9 mouse cellular contexts compared by ENCODE assay signal in genomic region chr10:39571011-39571410, GRCm38 (mm10). TPM values are rescaled to one million over a fixed set of nuclear protein-coding genes. Genes with fewer than 3 reads are reported as not detected.
DNase-seq lines count a peak whose midpoint lies in the region; ATAC-seq lines count a peak whose summit lies in the region.
"Had no signal": no experiment of that assay in that cellular context is flagged by ENCODE, and none has a peak within 500 bp of the region (broad histone marks: within the 10 kb centered on the region; RNA-seq: fewer than 3 reads in every experiment).

No protein-coding gene starts in this region.

- no peak overlapping the region for H3K4me2 ChIP-seq in lung, embryonic 15.5 days
- H3K4me2 ChIP-seq in hindbrain, embryonic 15.5 days = no peak overlapping the region
- no peak overlapping the region for H3K4me2 ChIP-seq in stomach, embryonic 15.5 days

- peaks cover 20% of the 10 kb centered on the region for H3K4me1 ChIP-seq in lung, embryonic 15.5 days
- peaks cover 39% of the 10 kb centered on the region for H3K4me1 ChIP-seq in hindbrain, embryonic 15.5 days (replicated peaks)
- H3K4me1 ChIP-seq in stomach, embryonic 15.5 days = peaks cover 25% of the 10 kb centered on the region

- no peak for ATAC-seq in lung, embryonic 15.5 days (ENCODE audit: borderline replicate concordance, extremely low read depth, low FRiP score, low TSS enrichment)
- 0 out of 2 replicates have a peak, but pooled peaks have one; percentile 36 for ATAC-seq in hindbrain, embryonic 15.5 days (ENCODE audit: low FRiP score, low read depth)
- no peak for ATAC-seq in stomach, embryonic 15.5 days (ENCODE audit: insufficient read depth, low FRiP score, low read depth)

- no peak overlapping the region for H3K4me3 ChIP-seq in lung, embryonic 15.5 days
- H3K4me3 ChIP-seq in hindbrain, embryonic 15.5 days = no peak overlapping the region
- H3K4me3 ChIP-seq in stomach, embryonic 15.5 days (replicated peaks) = no peak overlapping the region

- no peak overlapping the region for H3K9ac ChIP-seq in lung, embryonic 15.5 days
- 0 out of 2 replicates have a peak overlapping the region, but pooled peaks have one; percentile 17 for H3K9ac ChIP-seq in hindbrain, embryonic 15.5 days
- H3K9ac ChIP-seq in stomach, embryonic 15.5 days = no peak overlapping the region

- H3K27me3 ChIP-seq in lung, embryonic 15.5 days = no peaks in the 10 kb centered on the region
- H3K27me3 ChIP-seq in hindbrain, embryonic 15.5 days = no peaks in the 10 kb centered on the region
- H3K27me3 ChIP-seq in stomach, embryonic 15.5 days (replicated peaks) = no peaks in the 10 kb centered on the region

- WGBS in lung, embryonic 15.5 days = 27% methylated on average over 7 of the region's 7 CpGs
- WGBS in hindbrain, embryonic 15.5 days = 30% methylated on average over 7 of the region's 7 CpGs
- WGBS in stomach, embryonic 15.5 days = 25% methylated on average over 7 of the region's 7 CpGs

- no peaks in the 10 kb centered on the region for H3K36me3 ChIP-seq in lung, embryonic 15.5 days
- H3K36me3 ChIP-seq in hindbrain, embryonic 15.5 days = 0 out of 2 replicates have a peak, but pooled peaks cover 6% of the 10 kb centered on the region
- H3K36me3 ChIP-seq in stomach, embryonic 15.5 days = no peaks in the 10 kb centered on the region

- DNase-seq in adrenal gland, adult (ENCODE audit: inconsistent age in 2 of 2, low spot score in 1 of 2) = peak; percentile 61 to 80
- DNase-seq in adrenal gland, postnatal 25 days = no peak
- DNase-seq in lung, postnatal 10 days = no peak
- DNase-seq in spleen, adult 18-20 months = no peak
- DNase-seq in thymus, postnatal 4 days = no peak
- DNase-seq: cerebellum, adult 9-10 months had no signal

- H3K9me3 ChIP-seq in lung, embryonic 15.5 days = no peaks in the 10 kb centered on the region
- no peaks in the 10 kb centered on the region for H3K9me3 ChIP-seq in hindbrain, embryonic 15.5 days
- no peaks in the 10 kb centered on the region for H3K9me3 ChIP-seq in stomach, embryonic 15.5 days

- H3K27ac ChIP-seq in lung, embryonic 15.5 days = 0 out of 2 replicates have a peak overlapping the region, but pooled peaks have one; percentile 30
- peak overlapping the region; percentile 83 for H3K27ac ChIP-seq in hindbrain, embryonic 15.5 days (replicated peaks)
- H3K27ac ChIP-seq in stomach, embryonic 15.5 days = peak overlapping the region; percentile 65

RNA-seq across cellular contexts. Expression of gene Traf3ip2, which starts 41.7 kb away (rescaled TPM):
- total RNA-seq in adrenal gland, postnatal 25 days (2021) = 24.4 and 26.0 TPM in 2 replicates
- 30.1 and 33.5 TPM in 2 replicates for polyA plus RNA-seq in lung, embryonic 15.5 days (2015; fragmentation: Nextera tagmentation; extraction: Ambion mirVana)
- polyA plus RNA-seq in hindbrain, embryonic 15.5 days (2015; fragmentation: Nextera tagmentation; extraction: Ambion mirVana) = 7.4 and 7.9 TPM in 2 replicates
- polyA plus RNA-seq in stomach, embryonic 15.5 days (2015; fragmentation: Nextera tagmentation; extraction: Ambion mirVana) = 29.0 and 29.6 TPM in 2 replicates

Comparison
In these comparisons a context has a peak if more than half of its experiments do, and no peak if none do; other contexts are left out.
1. DNase-seq: peak in adrenal gland, adult (2 of 2); none in adrenal gland, postnatal 25 days (single experiment), lung, postnatal 10 days (single experiment), spleen, adult 18-20 months (0 of 2) and thymus, postnatal 4 days (single experiment).
2. H3K27ac ChIP-seq: peak in every context shown above with its lines; median percentile 83 in hindbrain, embryonic 15.5 days; 65 in stomach, embryonic 15.5 days; 30 in lung, embryonic 15.5 days.